Mouse (Mus musculus) spleen, postnatal 4 days (tissue): Measurements from ENCODE around the gene Mtmr12.

ENCODE experiments used
- DNase-seq, 2 experiments: peaks; one replicate each; pipeline ENCODE4 v3.0.0; 2022; ENCODE audit warnings: low spot score in 2 of 2

Gene Mtmr12

GRCm38 (mm10) chr15:12321091-12321787 lies 116.4 kb downstream of the Mtmr12 start, which contains the start of gene Golph3:
Golph3 (plus strand) TSS chr15:12321450.
- DNase-seq, result peak; percentile 95 to 99

GRCm38 (mm10) chr15:12321788-12322621 lies 117.2 kb downstream of the Mtmr12 start, which contains the start of gene 1810049J17Rik:
1810049J17Rik (minus strand) TSS chr15:12321899.
- DNase-seq, result peak; percentile 45 to 80

GRCm38 (mm10) chr15:12322676-12323402 lies 118.0 kb downstream of the Mtmr12 start:
- no peak for DNase-seq
